36 mouse cellular contexts compared by ENCODE assay signal in genomic region chr12:111463570-111463969, GRCm38 (mm10). TPM values are rescaled to one million over a fixed set of nuclear protein-coding genes. Genes with fewer than 3 reads are reported as not detected.
"Had no signal": no experiment of that assay in that cellular context is flagged by ENCODE, and none has a peak within 500 bp of the region (broad histone marks: within the 10 kb centered on the region; RNA-seq: fewer than 3 reads in every experiment).

No protein-coding gene starts in this region.

- H3K9me3 ChIP-seq: heart, embryonic 10.5 days; heart, embryonic 12.5 days; heart, embryonic 13.5 days; heart, embryonic 15.5 days; hindbrain, embryonic 10.5 days; hindbrain, embryonic 12.5 days; hindbrain, embryonic 13.5 days; hindbrain, embryonic 15.5 days; intestine, embryonic 15.5 days; kidney, embryonic 15.5 days had no signal

- H3K4me2 ChIP-seq: heart, embryonic 11.5 days; heart, embryonic 12.5 days; heart, embryonic 13.5 days; heart, embryonic 15.5 days; hindbrain, embryonic 12.5 days; hindbrain, embryonic 13.5 days; hindbrain, embryonic 14.5 days; hindbrain, embryonic 15.5 days; intestine, embryonic 15.5 days; kidney, embryonic 15.5 days had no signal

- H3K27me3 ChIP-seq: hindbrain, embryonic 15.5 days had no signal

- H3K4me3 ChIP-seq: heart, embryonic 10.5 days; heart, embryonic 12.5 days; heart, embryonic 13.5 days; heart, embryonic 15.5 days; hindbrain, embryonic 10.5 days; hindbrain, embryonic 12.5 days; hindbrain, embryonic 13.5 days; hindbrain, embryonic 15.5 days; intestine, embryonic 15.5 days; kidney, embryonic 15.5 days; layer of hippocampus, adult 2 months had no signal

- DNase-seq: heart, postnatal 10 days; heart, postnatal 14 days; heart, postnatal 36 days; heart, postnatal 4 days; kidney, adult 11 months; kidney, adult 18-20 months; kidney, adult 2 months; kidney, adult 8-10 months; kidney, adult 9 months; kidney, postnatal 10 days; kidney, postnatal 14 days; kidney, postnatal 36 days; kidney, postnatal 4 days; layer of hippocampus, adult 9-11 months; layer of hippocampus, postnatal 36 days had no signal

- H3K4me1 ChIP-seq: hindbrain, embryonic 12.5 days had no signal

- H3K36me3 ChIP-seq: heart, embryonic 10.5 days; heart, embryonic 12.5 days; heart, embryonic 13.5 days; heart, embryonic 15.5 days; hindbrain, embryonic 10.5 days; hindbrain, embryonic 12.5 days; hindbrain, embryonic 13.5 days; hindbrain, embryonic 15.5 days; intestine, embryonic 15.5 days; kidney, embryonic 15.5 days had no signal

- H3K9ac ChIP-seq: heart, embryonic 12.5 days; heart, embryonic 13.5 days; heart, embryonic 15.5 days; hindbrain, embryonic 12.5 days; hindbrain, embryonic 13.5 days; hindbrain, embryonic 14.5 days; hindbrain, embryonic 15.5 days; intestine, embryonic 15.5 days; kidney, embryonic 15.5 days had no signal

- H3K27ac ChIP-seq: heart, embryonic 10.5 days; heart, embryonic 13.5 days; heart, embryonic 15.5 days; hindbrain, embryonic 10.5 days; hindbrain, embryonic 12.5 days; hindbrain, embryonic 13.5 days; hindbrain, embryonic 14.5 days; hindbrain, embryonic 15.5 days; hindbrain, postnatal 0 days; intestine, embryonic 15.5 days; kidney, embryonic 15.5 days; kidney, postnatal 0 days; layer of hippocampus, adult 2 months had no signal

- ATAC-seq: hindbrain, embryonic 16.5 days; hindbrain, postnatal 0 days; inflammation-experienced regulatory T-cells, adult 6 months; intestine, embryonic 15.5 days; intestine, embryonic 16.5 days; intestine, postnatal 0 days had no signal

RNA-seq across cellular contexts. Expression of gene Tnfaip2, which starts 21.3 kb away (rescaled TPM):
- polyA plus RNA-seq: inflammation-experienced regulatory T-cells, adult 6 months had no signal

RNA-seq across cellular contexts. Expression of gene Gm266, which starts 22.1 kb away (rescaled TPM):
- polyA plus RNA-seq: inflammation-experienced regulatory T-cells, adult 6 months had no signal

RNA-seq across cellular contexts. Expression of gene Exoc3l4, which starts 46.8 kb away (rescaled TPM):
- polyA plus RNA-seq: inflammation-experienced regulatory T-cells, adult 6 months had no signal

RNA-seq across cellular contexts. Expression of gene Lbhd2, which starts 57.0 kb away (rescaled TPM):
- polyA plus RNA-seq: heart, embryonic 12.5 days; heart, postnatal 0 days; hindbrain, embryonic 11.5 days had no signal
